Mouse (Mus musculus) large intestine, adult 2 months (tissue): ENCODE results near the gene Slc51a. TPM values are rescaled to one million over a fixed set of nuclear protein-coding genes. Genes with fewer than 3 reads are reported as not detected.
"Not testable (repeated sequence)": the region's sequence is repeated elsewhere in the genome, so short reads cannot be mapped to it uniquely, and the experiment has no call there.

Experiments used
- DNase-seq: peaks from one replicate; pipeline ENCODE4 v3.0.0-alpha.2; 2012; ENCODE audit warnings: low read depth, low spot score
- WGBS: fragments of 180-500 bp; shearing (Covaris S2); methylation state at CpG from one replicate; pipeline ENCODE4 v1.1.7; 2018; 5-methylcytosine and 5-hydroxymethylcytosine counted together
- polyA plus RNA-seq: library from polyadenylated mRNA; depleted of rRNA; stranded (reverse); fragments of >200 nt; gene quantifications from 2 replicates; pipeline ENCODE4 v1.2.3, GENCODE M21; 2012

Slc51a gene
- polyA plus RNA-seq, 1 experiment, result 1,191 TPM

DNA sequence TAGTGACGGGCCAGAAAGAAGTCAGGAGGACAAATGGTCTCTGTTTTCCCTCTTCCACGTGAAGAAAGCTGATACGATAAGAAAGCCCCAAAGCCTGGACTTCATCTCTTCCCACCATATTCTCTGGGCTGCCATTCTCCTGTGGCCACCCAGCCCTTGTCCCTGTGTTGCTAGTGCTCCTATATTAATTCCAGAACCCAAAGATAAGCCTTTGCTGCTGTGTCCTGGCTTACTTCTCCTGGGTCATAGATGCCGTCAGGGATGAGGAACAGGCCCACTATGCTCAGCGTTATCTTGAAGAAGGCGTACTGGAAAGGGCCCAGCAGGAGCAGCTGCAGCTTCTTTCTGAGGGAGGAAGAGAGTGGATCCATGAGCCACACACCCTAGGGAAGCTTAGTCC, 10.4 kb downstream of the Slc51a start:
- WGBS, result 88% methylated on average over 6 of the region's 6 CpGs
- DNase-seq, result no peak

- DNase-seq, result no peak
Measured at GRCm38 (mm10) chr16:32472276-32473015, 15.2 kb downstream of the Slc51a start.

GRCm38 (mm10) chr16:32469404-32470105, 18.1 kb downstream of the Slc51a start:
- 73% methylated on average over 5 of the region's 5 CpGs for WGBS
- no peak for DNase-seq

More at GRCm38 (mm10) chr16:32472276-32473015, 15.2 kb downstream of the Slc51a start:
- 81% methylated on average over 7 of the region's 7 CpGs for WGBS

DNA sequence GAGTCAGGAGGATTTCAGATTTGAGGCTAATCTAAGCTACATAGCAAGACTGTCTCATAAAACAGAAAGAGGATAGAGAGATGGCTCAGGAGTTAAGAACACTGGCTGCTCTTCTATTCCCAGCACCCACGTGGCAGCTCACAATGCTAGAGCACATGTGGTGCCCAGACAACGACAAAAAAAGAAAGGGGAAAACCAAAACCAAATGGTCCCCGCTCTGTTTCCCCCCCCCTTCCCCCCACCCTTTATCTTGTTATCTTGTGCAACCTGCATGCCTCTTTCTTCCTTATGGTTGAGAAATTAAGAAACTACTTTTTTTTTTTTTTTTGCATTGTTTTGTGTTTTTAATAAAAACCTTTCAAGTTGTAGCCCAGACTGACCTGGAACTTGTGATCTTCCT, 19.2 kb downstream of the Slc51a start:
- 87% methylated on average over 3 of the region's 3 CpGs for WGBS
- DNase-seq, result no peak

GRCm38 (mm10) chr16:32464908-32465307, 22.8 kb downstream of the Slc51a start:
- DNase-seq, result no peak
- 0% methylated on average over 1 of the region's 1 CpGs for WGBS

DNA sequence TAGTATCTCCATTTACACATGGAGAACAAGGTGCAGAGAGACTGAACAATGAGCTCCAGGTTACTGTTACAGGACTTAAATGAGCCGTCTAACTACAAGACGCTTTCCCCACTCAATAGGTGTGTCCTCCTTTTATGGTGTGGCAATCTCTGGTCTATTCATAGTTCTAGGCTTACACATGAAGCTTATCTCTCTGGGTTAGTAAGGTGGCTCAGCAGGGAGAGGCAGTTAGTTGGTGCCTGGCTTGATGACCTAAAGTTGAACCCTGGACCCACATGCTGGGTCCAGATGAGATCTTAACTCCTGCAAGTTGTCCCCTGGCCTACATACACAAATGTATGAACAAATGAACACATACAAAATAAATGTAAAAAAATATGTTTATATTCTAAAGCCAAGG, 24.3 kb downstream of the Slc51a start:
- DNase-seq, result peak; percentile 67
- WGBS, result 36% methylated on average over 2 of the region's 2 CpGs

- WGBS, result 46% methylated on average over 16 of the region's 16 CpGs
- no peak for DNase-seq
Measured at GRCm38 (mm10) chr16:32462950-32463349, 24.7 kb downstream of the Slc51a start.

GRCm38 (mm10) chr16:32461713-32462112, 26.0 kb downstream of the Slc51a start:
- no peak for DNase-seq
- WGBS, result 76% methylated on average over 5 of the region's 5 CpGs

DNA sequence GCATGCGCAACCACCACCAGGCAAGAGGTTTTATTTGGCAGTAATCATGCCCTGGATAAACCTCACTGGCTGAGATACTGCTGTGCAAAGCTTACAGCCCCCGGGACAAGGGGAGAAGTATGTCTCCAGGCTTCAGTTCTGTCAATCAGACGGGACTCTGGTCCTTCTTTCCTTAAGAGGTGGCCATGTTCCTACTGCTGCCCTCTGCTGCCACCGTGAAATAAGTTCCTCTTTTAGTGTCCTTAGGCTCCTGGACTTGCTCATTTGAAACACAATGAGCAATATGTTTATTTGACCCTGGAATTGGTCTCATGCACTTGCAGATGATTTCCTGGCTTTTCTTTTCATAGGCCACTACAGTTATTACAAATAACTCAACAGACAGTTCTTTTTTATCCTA, 27.2 kb downstream of the Slc51a start:
- WGBS, result 59% methylated on average over 4 of the region's 4 CpGs
- no peak for DNase-seq

DNA sequence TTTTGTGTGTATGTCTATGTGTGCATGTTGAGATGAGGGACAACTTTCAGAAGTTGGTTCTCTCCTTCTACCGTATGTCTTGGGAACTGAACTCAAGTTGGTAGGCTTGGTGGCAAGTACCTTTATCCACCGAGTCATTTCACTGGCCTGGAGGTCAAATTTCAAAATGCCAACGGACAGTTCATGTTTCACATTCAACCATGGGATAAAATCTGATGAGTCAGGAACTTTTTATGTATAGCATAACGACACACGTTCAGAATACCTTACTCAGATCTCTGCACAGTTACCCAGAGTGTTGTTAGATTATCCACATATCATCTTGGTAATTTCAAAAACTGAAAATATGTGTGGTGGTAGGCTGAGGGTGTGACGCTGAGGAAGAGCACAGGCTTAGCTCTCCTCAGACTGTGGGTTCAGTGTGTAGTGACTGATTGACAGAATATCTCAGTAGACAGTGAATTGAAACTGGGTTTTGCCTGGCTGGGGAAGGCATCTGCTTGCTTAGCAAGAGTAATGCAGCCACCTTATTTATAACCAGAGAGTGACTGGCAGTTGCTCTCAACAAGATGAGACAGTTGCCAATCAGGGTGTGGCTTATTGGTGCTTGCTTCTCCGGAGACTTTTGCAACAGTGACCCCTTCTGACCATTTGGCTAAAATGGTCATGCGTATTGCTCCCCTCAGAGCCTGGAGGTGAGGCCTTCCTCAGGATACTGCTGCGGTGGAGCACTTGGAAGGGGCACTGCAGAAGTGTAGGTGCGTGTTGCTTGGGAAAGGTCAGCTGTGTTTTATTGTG, 29.9 kb downstream of the Slc51a start:
- peak; percentile 57 for DNase-seq
- WGBS, result 54% methylated on average over 10 of the region's 10 CpGs

DNA sequence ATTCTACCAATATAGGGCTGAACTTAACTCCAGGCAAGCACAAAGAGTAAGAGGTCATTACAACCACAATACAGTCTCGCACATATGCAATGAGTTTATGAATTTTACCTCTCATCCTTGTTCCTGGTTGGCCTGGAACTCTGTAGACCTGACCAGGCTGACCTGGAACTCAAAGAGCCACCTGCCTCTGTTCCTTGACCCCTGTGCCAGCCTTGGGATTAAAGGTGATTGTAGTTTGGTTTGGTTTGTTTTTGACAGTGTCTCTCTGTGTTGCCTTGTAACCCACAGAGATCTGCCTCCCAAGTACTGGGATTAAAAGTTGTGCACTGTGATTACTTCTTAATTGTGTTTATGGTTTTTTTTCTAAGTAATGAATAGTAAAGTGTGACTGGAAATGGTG, 30.9 kb downstream of the Slc51a start:
- DNase-seq, result no peak
- WGBS, result 49% methylated on average over 1 of the region's 1 CpGs

GRCm38 (mm10) chr16:32456086-32456485, 31.6 kb downstream of the Slc51a start:
- no peak for DNase-seq

GRCm38 (mm10) chr16:32454646-32455045, 33.0 kb downstream of the Slc51a start:
- no peak for DNase-seq
- 94% methylated on average over 5 of the region's 5 CpGs for WGBS

DNA sequence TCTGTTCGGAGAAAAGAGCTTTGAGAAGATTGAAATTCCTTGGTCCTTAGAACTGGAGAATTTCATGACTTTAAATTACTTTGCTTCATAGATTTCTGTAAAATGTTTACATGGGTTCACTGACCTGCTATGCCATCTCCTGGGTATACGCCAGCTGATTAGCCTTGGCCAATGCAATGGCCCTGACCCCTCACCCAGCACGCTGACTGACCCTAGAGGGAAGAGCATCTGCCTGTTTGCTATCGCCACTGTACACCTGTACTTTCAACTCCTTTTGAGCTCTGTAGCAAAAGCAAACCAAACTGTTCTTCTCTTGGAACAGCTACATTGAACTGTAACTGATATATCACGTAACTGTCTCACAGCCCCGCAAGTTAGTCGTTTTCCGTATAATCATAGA, 34.6 kb downstream of the Slc51a start:
- no peak for DNase-seq
- whole genome bisulfite sequencing, result 93% methylated on average over 8 of the region's 8 CpGs

GRCm38 (mm10) chr16:32450133-32450532, 37.5 kb downstream of the Slc51a start:
- DNase-seq, result no peak
- 91% methylated on average over 2 of the region's 2 CpGs for WGBS

DNA sequence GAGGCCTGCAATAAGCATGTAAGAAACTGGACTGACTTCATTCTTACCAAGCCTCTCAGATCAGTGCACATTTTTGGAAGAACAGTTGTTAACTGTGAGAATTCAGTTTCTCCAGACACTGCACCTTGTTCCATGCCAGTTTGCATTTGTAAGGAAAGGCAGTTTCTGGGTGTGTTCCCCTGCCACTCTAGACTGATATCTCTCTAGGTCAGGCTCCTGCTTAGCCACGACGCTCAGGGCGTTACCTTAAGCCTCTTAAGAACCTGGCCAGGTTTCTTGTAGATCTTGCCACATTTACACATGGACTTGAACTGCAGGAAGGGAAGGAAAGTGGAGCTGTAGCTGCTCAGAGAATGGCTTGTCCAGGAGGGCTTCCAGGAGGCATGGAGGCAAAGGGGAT, 38.0 kb downstream of the Slc51a start:
- DNase-seq, result no peak
- WGBS, result 46% methylated on average over 3 of the region's 3 CpGs

GRCm38 (mm10) chr16:32446563-32447138, 41.0 kb downstream of the Slc51a start:
- 70% methylated on average over 2 of the region's 2 CpGs for WGBS

DNA sequence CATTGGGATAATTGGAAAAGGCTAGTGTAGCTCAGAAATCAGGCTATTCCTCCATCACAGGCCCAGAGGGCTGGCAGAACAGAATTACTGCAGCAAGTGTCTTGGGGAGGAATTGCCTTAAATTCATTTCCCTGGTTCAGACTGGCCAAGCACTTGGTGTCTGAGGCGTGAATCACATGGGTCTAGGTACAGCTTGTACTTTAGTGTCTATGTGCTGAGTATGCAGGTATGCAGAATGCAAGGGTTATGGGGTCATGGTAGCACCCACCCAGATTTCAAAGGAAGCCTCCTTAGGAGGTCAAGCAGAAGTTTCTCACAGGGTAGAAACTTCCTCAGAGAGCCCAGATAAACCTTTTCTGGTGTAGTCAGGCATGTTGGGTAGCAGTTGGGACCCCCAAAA, 42.1 kb downstream of the Slc51a start:
- WGBS, result 97% methylated on average over 1 of the region's 1 CpGs
- DNase-seq, result no peak

More at GRCm38 (mm10) chr16:32446563-32447138, 41.0 kb downstream of the Slc51a start:
- no peak for DNase-seq

DNA sequence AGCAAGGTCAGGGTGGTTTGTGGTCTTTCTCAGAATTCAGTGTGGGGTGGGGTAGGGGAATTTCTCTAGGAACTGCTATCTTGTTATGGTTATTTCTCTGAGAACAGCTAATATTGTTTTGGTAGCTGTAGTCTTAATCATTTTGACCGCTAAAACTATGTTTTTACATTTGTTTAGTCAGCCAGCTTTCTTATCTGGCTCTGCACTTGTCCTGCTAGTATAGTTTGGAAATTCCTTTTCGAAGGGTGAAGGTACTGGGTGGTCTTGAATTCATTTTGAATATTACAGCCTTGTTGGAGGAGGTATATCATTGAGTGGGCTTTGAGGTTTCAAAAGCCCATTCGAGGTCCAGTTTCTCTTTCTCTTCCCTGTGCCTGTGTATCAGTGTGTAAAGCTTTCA, 43.1 kb downstream of the Slc51a start:
- DNase-seq, result not testable (repeated sequence)
- WGBS, result 84% methylated on average over 3 of the region's 3 CpGs

DNA sequence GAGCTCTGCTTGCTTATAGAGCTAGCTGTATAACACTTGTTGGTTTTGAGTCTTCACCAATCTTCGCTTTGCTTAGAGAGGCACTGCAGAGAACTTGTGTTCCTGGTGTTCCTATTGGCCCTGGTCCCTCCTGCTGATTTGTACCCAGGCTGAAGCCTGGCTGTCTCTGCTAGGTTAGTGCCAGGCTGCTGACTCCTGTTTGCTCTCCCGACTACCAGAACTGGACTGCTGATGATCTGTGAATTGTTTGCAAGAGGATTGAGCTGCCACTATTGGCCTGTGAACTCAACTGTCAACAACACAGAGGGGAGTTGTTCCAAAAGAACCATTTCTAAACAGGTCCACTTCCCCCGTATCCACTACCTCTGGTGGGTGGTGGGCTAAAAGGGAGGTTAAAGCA, 46.2 kb downstream of the Slc51a start:
- WGBS, result 85% methylated on average over 3 of the region's 3 CpGs

More for the DNA sequence above, 46.2 kb downstream of the Slc51a start:
- no peak for DNase-seq
